Mouse (Mus musculus): ENCODE measurements at regions not wholly inside any gene's neighbourhood (a gene's known extent, or its start where the extent isn't known, plus 50 kb on each side); places are given as distances from the start of the nearest gene placed in this dataset.

GRCm38 (mm10) chr6:100376656-100377055, 89.4 kb upstream of the Rybp start:
- TF ChIP-seq CTCF (IDR thresholded peaks at IDR 0.05; ENCODE audit: low read depth) = no peak
- no peak for TF ChIP-seq EP300 (IDR thresholded peaks at IDR 0.05; ENCODE audit: low read depth)

All from liver, postnatal 0 days (tissue).